Comparison of ENCODE assay signal across 8 mouse cellular contexts in the genomic region with DNA sequence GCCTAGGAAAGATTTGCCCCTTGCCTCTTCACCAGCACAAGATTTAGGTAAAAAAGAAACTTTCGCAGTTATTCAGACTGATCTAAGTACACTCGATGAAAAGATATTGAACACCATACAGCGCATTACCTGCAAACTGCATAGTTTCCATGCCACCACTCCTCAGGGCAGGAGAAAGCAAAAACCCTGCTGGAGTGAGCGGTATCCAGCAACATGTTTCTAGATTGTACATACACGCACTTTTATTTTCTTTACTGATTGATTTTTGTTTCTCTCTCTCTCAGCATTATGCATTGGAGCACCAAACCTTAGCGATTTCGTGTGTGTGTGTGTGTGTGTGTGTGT. TPM values are rescaled to one million over a fixed set of nuclear protein-coding genes. Genes with fewer than 3 reads are reported as not detected.
A peak's percentile ranks its signal among the peaks of the same experiment; 100 is the strongest.
DNase-seq lines count a peak whose midpoint lies in the region; ATAC-seq and TF ChIP-seq lines count a peak whose summit lies in the region.

No protein-coding gene starts in this region.

- H3K9me3 ChIP-seq in kidney, embryonic 16.5 days (ENCODE audit: low read length), result no peaks in the 10 kb centered on the region
- no peaks in the 10 kb centered on the region for H3K9me3 ChIP-seq in embryonic facial prominence, embryonic 11.5 days (replicated peaks; ENCODE audit: control insufficient read depth, low read length)
- no peaks in the 10 kb centered on the region for H3K9me3 ChIP-seq in intestine, embryonic 14.5 days (ENCODE audit: control insufficient read depth, low read length)

- H3K27me3 ChIP-seq in kidney, embryonic 16.5 days (ENCODE audit: insufficient read depth, low read length), result no peaks in the 10 kb centered on the region
- no peaks in the 10 kb centered on the region for H3K27me3 ChIP-seq in embryonic facial prominence, embryonic 11.5 days (ENCODE audit: control insufficient read depth, insufficient read depth, low read length)
- no peaks in the 10 kb centered on the region for H3K27me3 ChIP-seq in intestine, embryonic 14.5 days (replicated peaks; ENCODE audit: control insufficient read depth, insufficient read depth, low read length)
- peaks cover 1% of the 10 kb centered on the region for H3K27me3 ChIP-seq in myocyte (ENCODE audit: control insufficient read depth, insufficient read depth, insufficient read length)

- H3K9ac ChIP-seq in kidney, embryonic 16.5 days (replicated peaks; ENCODE audit: low read length), result no peak overlapping the region
- peak overlapping the region; percentile 95 for H3K9ac ChIP-seq in embryonic facial prominence, embryonic 11.5 days (replicated peaks; ENCODE audit: low read length)
- H3K9ac ChIP-seq in intestine, embryonic 14.5 days (ENCODE audit: low read length), result no peak overlapping the region

- peak overlapping the region; percentile 86 for H3ac ChIP-seq in myocyte (ENCODE audit: control insufficient read depth, insufficient read length)

- TF ChIP-seq POLR2A in myocyte (IDR thresholded peaks at IDR 0.05; ENCODE audit: insufficient read length, low read depth), result no peak

- no peaks in the 10 kb centered on the region for H3K36me3 ChIP-seq in kidney, embryonic 16.5 days (ENCODE audit: insufficient read depth, low read length)
- no peaks in the 10 kb centered on the region for H3K36me3 ChIP-seq in embryonic facial prominence, embryonic 11.5 days (replicated peaks; ENCODE audit: control insufficient read depth, insufficient read depth, low read depth, low read length)
- peaks cover 6% of the 10 kb centered on the region; the same call in 1 of the 2 replicates for H3K36me3 ChIP-seq in intestine, embryonic 14.5 days (ENCODE audit: control insufficient read depth, insufficient read depth, low read length)
- H3K36me3 ChIP-seq in myocyte (ENCODE audit: control insufficient read depth, insufficient read depth), result no peaks in the 10 kb centered on the region

- peak overlapping the region; percentile 43 for H3K4me2 ChIP-seq in kidney, embryonic 16.5 days (replicated peaks; ENCODE audit: low read depth, low read length)
- H3K4me2 ChIP-seq in embryonic facial prominence, embryonic 11.5 days (ENCODE audit: low read depth, low read length), result no peak overlapping the region
- peak overlapping the region; percentile 32 for H3K4me2 ChIP-seq in intestine, embryonic 14.5 days (ENCODE audit: low read length)
- H3K4me2 ChIP-seq in myocyte (ENCODE audit: low read depth), result peak overlapping the region; percentile 50

- ATAC-seq in kidney, embryonic 16.5 days (ENCODE audit: low FRiP score, low TSS enrichment), result peak; percentile 66
- no peak; the same call in 1 of the 2 replicates for ATAC-seq in embryonic facial prominence, embryonic 11.5 days (replicated peaks; ENCODE audit: insufficient number of reproducible peaks, low FRiP score, low TSS enrichment, low read depth)
- ATAC-seq in intestine, embryonic 14.5 days (replicated peaks; ENCODE audit: low FRiP score, low TSS enrichment, low read depth), result peak; percentile 56

- peaks cover 19% of the 10 kb centered on the region for H3K4me1 ChIP-seq in kidney, embryonic 16.5 days (ENCODE audit: insufficient read depth, low read length)
- H3K4me1 ChIP-seq in embryonic facial prominence, embryonic 11.5 days (ENCODE audit: control insufficient read depth, insufficient read depth, low read length), result no peaks in the 10 kb centered on the region
- H3K4me1 ChIP-seq in intestine, embryonic 14.5 days (replicated peaks; ENCODE audit: control insufficient read depth, insufficient read depth, low read length), result peaks cover 20% of the 10 kb centered on the region

- WGBS in kidney, embryonic 16.5 days, result 45% methylated on average over 7 of the region's 7 CpGs
- 46% methylated on average over 7 of the region's 7 CpGs for WGBS in embryonic facial prominence, embryonic 11.5 days
- WGBS in intestine, embryonic 14.5 days, result 50% methylated on average over 7 of the region's 7 CpGs

- H3K79me2 ChIP-seq in myocyte (ENCODE audit: control insufficient read depth, insufficient read depth), result peaks cover 37% of the 10 kb centered on the region

- H3K4me3 ChIP-seq in kidney, embryonic 16.5 days (ENCODE audit: low read length), result peak overlapping the region; percentile 99
- H3K4me3 ChIP-seq in embryonic facial prominence, embryonic 11.5 days (ENCODE audit: low read depth, low read length), result peak overlapping the region; percentile 96
- H3K4me3 ChIP-seq in intestine, embryonic 14.5 days (ENCODE audit: low read depth, low read length), result peak overlapping the region; percentile 98
- H3K4me3 ChIP-seq in myocyte, result peak overlapping the region; percentile 49

- intact Hi-C loops in left cerebral cortex, postnatal 10 days (cut with DNase I), result no loop called here

- no peak for DNase-seq in kidney, postnatal 14 days
- DNase-seq in embryonic facial prominence, embryonic 11.5 days (ENCODE audit: low spot score), result no peak
- DNase-seq in intestine, embryonic 14.5 days (ENCODE audit: low spot score), result no peak
- no peak for DNase-seq in left cerebral cortex, postnatal 10 days (ENCODE audit: extremely low spot score in 1 of 2, low spot score in 2 of 2)
- no peak for DNase-seq in cerebellum, postnatal 4 days (ENCODE audit: low spot score in 2 of 2)
- DNase-seq in yolk sac, embryonic 10.5 days (ENCODE audit: low spot score), result no peak

- H3K27ac ChIP-seq in kidney, embryonic 16.5 days (ENCODE audit: low read length), result no peak overlapping the region
- H3K27ac ChIP-seq in embryonic facial prominence, embryonic 11.5 days (replicated peaks; ENCODE audit: low read depth, low read length), result no peak overlapping the region
- H3K27ac ChIP-seq in intestine, embryonic 14.5 days (ENCODE audit: low read depth), result no peak overlapping the region

TF ChIP-seq in myocyte, 11 proteins besides CTCF, POLR2A, EP300 and RAD21:
- TF ChIP-seq SRF (IDR thresholded peaks at IDR 0.05; ENCODE audit: control insufficient read depth, insufficient read length, low read depth), result no peak
- TF ChIP-seq USF1 (IDR thresholded peaks at IDR 0.05; ENCODE audit: low read depth), result no peak
- TF ChIP-seq TCF12 (IDR thresholded peaks at IDR 0.05; ENCODE audit: insufficient read depth, poor library complexity, severe bottlenecking), result no peak
- no peak for TF ChIP-seq E2F4 (IDR thresholded peaks at IDR 0.05; ENCODE audit: insufficient read depth)
- TF ChIP-seq CEBPB (IDR thresholded peaks at IDR 0.05; ENCODE audit: insufficient read depth, poor library complexity, severe bottlenecking), result no peak
- no peak for TF ChIP-seq POLR2AphosphoS2 (IDR thresholded peaks at IDR 0.05; ENCODE audit: insufficient read length, low read depth)
- TF ChIP-seq MAX (IDR thresholded peaks at IDR 0.05; ENCODE audit: low read depth), result no peak
- TF ChIP-seq TCF3 (IDR thresholded peaks at IDR 0.05; ENCODE audit: insufficient read length, low read depth), result no peak
- TF ChIP-seq REST (IDR thresholded peaks at IDR 0.05; ENCODE audit: insufficient read depth, insufficient read length), result no peak

RNA-seq across cellular contexts. Expression of a gene that starts 0.3 kb away (rescaled TPM):
- polyA plus RNA-seq in kidney, embryonic 16.5 days (2015; fragmentation: Nextera tagmentation; extraction: Ambion mirVana), result 26.9 and 28.4 TPM in 2 replicates
- polyA plus RNA-seq in embryonic facial prominence, embryonic 11.5 days (2014; fragmentation: Nextera tagmentation; extraction: Ambion mirVana), result 35.5 and 36.9 TPM in 2 replicates
- 36.4 and 37.6 TPM in 2 replicates for polyA plus RNA-seq in intestine, embryonic 14.5 days (2014; fragmentation: Nextera tagmentation; extraction: Ambion mirVana)
- polyA plus RNA-seq in myocyte (2012; fragmentation: generic; extraction: Trizol), result 27.1 TPM
- 100 to 1,000 TPM; 120 to 122 TPM for total RNA-seq in left cerebral cortex, postnatal 10 days (2021)

Comparison
In these comparisons a context has a peak if more than half of its experiments do, and no peak if none do; other contexts are left out.
1. H3K4me3 ChIP-seq: peak in every context shown above with its lines; median percentile 99 in kidney, embryonic 16.5 days; 98 in intestine, embryonic 14.5 days; 96 in embryonic facial prominence, embryonic 11.5 days; 49 in myocyte.